Mouse (Mus musculus) layer of hippocampus, adult 18-20 months (tissue): ENCODE measurements around the gene Pde4d. TPM values are rescaled to one million over a fixed set of nuclear protein-coding genes. Genes with fewer than 3 reads are reported as not detected.

Experiments used
- DNase-seq, 2 experiments: peaks; one replicate each; pipeline ENCODE4 v3.0.0; 2022; ENCODE audit warnings: low spot score in 2 of 2
- total RNA-seq, 2 experiments: library from RNA; stranded (reverse); gene quantifications; 2 replicates each; pipeline ENCODE4 v1.2.3; 2021

Pde4d gene
- total RNA-seq, 2 experiments from 2014 or later = 67.4 to 71.2 TPM

DNA sequence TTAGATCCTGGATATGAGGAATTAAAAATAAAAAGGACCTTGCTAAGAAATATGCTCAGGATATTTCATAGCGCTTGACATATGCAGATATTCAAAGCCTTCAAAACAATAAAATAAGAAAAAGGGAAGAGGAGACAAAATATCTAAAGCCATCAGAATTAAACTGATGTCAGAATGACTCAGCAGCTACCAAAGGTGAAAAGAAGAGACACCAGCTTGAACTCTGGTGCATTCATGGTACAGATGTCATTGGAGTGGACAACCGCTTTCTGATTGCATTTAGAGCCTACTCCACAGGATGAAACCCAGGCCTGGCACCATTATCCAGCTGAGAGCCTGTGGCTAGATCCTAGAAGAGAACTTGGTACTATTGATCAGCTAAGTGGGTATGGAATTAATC is 1161.0 kb downstream of the Pde4d start:
- no peak for DNase-seq

- no peak for DNase-seq
These were observed 1165.6 kb downstream of the Pde4d start for GRCm38 (mm10) chr13:109615213-109615784.

DNA sequence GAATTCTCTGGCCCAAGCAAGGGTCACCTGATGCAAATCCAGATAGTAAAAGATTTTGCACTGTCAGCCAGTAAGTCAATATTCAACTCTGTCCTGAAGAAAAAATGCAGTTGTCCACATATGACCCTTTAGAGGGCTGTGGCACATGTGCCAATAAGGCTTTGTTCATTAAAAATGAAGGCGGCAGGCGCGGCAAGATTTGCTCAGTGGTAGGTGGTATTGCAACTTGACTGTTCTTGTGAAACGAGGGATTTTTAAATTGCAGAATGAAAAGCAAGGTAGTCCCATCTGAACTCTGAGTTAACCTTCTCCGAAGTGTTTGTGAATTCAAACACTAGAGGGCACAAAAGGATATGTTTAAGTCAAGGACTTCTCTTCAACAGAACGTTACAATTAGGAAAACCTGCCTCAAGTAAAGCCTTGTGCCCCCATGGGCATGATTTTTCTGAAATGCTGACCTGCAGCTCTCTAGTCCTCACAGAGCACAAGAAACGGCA is 1166.1 kb downstream of the Pde4d start:
- DNase-seq = peak in 1 of 2 experiments; percentile 60

DNA sequence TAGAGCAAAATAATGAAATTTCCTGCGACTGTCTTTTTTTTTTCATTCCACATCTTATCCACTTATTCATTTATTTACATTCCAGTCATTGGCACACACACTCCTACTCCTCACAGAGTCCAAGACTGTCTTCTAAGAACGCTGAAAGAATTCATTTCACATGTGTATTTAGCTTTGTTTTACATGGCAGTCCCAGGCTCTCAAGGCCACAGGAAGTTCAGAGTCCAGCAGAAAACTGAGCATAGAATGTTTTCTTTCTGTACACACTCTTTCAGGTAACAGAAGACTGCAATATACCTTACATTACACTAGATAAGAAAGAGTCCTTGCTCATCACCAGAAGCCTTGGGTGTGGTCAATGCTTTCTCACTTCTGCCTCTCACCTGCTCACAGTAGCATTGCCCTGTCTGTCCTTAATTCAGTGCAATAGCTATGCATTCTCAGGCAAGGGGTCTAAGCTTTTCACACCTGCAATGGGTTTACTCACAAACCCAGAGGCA is 1169.5 kb downstream of the Pde4d start:
- DNase-seq = no peak

DNA sequence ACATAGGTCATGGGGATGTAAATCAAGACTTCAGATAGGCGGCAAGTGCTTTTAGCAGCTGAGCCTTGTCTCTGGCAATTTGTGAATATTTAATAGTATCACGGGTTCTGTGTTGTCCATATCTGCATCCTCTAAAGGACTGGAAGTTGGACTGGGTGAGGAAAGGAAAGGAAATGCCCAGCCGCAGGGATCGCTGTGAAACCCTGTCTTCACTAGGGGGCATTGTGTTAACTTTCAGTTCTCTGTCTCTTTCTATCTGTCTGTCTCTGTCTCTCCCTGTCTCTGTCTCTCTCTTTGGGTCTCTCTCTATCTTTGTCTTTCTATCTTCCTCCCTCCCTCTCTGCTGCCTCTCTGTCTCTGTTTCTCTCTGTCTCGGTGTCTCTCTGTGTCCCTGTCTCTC is 1172.5 kb downstream of the Pde4d start:
- no peak for DNase-seq

DNA sequence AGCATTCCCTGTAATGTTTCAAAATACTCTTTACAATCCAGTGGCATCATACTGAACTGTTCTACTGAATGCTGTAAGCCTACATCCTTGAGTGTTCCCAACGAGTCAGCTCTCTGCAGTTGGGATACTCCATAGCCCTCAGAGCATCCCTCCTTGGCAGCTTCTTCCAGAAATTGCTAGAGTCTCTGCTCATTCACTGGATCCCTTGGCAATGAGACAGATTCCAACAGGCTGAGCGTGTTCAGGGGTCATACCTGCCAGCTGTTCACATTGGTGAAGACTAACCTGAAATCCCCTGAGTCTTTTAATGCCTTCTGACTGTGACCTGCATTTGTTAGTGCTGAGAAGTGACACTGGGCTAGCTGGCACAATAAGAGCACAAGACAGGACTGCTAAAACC is 1173.5 kb downstream of the Pde4d start:
- no peak for DNase-seq

DNA sequence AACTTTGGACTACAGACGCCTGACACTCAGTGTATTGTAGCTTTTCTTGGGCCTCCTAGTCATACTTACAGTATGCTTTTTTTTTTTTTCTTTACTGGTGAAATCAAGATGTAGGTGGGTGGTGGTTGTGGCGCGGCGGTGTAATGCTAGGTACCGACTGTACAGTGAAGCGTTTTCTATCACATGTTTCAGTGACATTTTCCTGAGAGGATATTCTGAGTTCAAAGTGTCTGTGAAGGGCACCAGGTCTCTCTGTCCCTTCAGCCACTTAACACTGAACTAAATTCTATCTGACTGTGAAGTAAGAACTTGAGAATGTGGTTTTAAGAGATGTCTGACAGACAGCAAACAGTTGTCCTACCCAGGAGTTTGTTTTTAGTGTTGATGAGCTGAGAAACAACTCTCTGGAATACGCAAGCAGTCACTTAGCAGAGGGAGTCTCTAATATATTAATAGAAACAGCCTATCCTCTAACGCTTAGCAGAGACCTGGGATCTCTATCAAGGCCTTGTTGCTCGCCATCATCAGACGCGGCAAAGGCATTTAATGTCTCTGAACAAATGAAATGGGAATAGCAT is 1175.1 kb downstream of the Pde4d start:
- DNase-seq = no peak

GRCm38 (mm10) chr13:109625466-109626129 is 1175.8 kb downstream of the Pde4d start:
- no peak for DNase-seq

- DNase-seq = no peak
These were observed 1177.5 kb downstream of the Pde4d start for GRCm38 (mm10) chr13:109627265-109627664.

DNA sequence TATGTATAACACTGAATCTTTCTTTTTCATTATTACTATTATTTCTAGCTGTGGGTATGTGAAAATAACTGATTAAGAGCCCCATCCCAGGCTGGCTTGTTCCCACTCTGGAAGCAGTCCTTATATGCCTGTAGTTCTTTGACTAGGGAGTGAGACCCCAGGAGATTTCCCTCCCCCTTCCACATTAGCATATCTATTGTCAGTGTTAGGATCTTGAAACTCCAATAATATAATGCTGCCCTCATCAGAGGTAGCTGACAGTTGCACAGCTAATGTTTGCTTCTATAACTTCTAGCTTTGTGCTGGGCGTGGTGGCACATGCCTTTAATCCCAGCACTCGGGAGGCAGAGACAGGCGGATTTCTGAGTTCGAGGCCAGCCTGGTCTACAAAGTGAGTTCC is 1178.9 kb downstream of the Pde4d start:
- DNase-seq = no peak

GRCm38 (mm10) chr13:109629216-109629615 is 1179.5 kb downstream of the Pde4d start:
- no peak for DNase-seq

- no peak for DNase-seq
These were observed 1181.8 kb downstream of the Pde4d start for GRCm38 (mm10) chr13:109631399-109632026.

GRCm38 (mm10) chr13:109632387-109633036 is 1182.8 kb downstream of the Pde4d start:
- DNase-seq = no peak

DNA sequence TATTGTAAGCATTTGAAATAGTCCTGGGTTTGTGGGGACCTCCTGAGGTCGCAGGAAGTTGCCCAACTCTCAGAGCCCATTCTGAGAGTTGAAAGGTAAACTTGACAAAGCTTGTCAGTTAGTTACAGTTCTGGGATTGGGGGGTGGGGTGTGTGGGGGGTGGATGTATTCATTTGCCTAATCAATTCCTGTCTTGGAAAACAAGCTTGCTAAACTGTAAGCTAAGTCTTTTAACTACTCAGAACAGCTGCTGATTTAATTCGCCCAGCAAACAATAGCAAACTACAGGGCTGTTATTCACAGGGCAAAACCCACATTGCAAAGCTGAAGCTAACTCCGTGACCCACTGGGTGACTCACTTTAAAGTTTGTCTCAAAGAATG is 1183.3 kb downstream of the Pde4d start:
- DNase-seq = no peak

DNA sequence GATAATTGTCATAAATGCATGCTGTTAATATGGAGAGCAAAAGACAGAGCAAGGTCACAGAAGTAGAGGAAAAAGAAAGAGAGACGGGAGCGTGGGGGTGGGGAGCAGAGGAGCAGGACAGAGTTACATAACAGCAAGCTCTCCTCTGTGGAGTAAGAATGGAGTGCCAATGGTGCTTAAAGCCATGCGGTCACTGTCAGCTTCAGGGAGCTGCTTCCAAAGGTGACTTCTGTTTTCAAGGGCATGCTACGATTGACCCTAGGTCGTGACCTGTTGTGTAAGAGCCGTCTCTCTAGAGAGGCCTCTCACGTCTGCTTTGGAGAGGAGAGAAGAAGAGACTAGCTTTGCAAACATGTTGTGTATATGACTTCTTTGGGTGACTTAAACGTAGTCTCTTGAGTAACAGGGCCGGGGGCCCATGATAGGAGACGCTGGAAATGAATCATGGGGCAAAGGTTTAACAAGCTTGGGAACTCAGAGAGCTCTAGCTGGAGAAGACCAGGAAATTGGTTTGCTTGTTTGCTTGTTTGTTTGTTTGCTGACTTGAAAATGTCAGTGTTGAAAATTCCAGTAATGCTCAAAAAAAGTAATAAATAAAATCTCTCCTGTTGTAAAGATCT is 1186.3 kb downstream of the Pde4d start:
- no peak for DNase-seq

- no peak for DNase-seq
These were observed 1188.5 kb downstream of the Pde4d start for GRCm38 (mm10) chr13:109638273-109638672.

GRCm38 (mm10) chr13:109639286-109639685 is 1189.5 kb downstream of the Pde4d start:
- DNase-seq = no peak

DNA sequence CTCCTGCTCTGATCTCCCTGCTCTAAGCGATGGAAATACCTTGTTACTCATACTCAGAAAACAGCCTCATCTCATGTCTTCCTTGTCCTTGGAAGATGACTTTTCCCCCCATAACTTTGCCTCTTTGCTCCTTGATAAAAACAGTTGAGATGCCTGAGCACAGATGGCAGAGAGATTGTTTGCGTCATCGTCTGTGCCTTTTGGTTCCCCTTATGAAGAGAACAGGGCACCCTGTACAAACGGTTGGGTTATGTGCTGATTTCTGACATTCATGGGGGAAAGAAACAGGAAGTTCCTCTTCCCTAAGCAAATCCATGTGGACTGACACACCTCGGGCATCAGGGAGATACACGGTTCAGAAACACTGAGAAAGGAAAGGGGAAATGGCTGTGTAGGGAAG is 1191.8 kb downstream of the Pde4d start:
- DNase-seq = no peak

- DNase-seq = no peak
These were observed 1193.7 kb downstream of the Pde4d start for GRCm38 (mm10) chr13:109643419-109643818.

- no peak for DNase-seq
These were observed 1194.3 kb downstream of the Pde4d start for GRCm38 (mm10) chr13:109644086-109644485.

- DNase-seq = no peak
These were observed 1195.6 kb downstream of the Pde4d start for GRCm38 (mm10) chr13:109645284-109645909.
